Mouse (Mus musculus): Measurements from ENCODE around the gene Ehbp1l1. TPM values are rescaled to one million over a fixed set of nuclear protein-coding genes. Genes with fewer than 3 reads are reported as not detected.

The Ehbp1l1 gene
- polyA plus RNA-seq (2015; fragmentation: Illumina TruSeq; extraction: RNeasy Lipid Tissue Mini Kit (QIAGEN cat#74804); ENCODE audit: low read depth, low replicate concordance) = 11.2 TPM

DNA sequence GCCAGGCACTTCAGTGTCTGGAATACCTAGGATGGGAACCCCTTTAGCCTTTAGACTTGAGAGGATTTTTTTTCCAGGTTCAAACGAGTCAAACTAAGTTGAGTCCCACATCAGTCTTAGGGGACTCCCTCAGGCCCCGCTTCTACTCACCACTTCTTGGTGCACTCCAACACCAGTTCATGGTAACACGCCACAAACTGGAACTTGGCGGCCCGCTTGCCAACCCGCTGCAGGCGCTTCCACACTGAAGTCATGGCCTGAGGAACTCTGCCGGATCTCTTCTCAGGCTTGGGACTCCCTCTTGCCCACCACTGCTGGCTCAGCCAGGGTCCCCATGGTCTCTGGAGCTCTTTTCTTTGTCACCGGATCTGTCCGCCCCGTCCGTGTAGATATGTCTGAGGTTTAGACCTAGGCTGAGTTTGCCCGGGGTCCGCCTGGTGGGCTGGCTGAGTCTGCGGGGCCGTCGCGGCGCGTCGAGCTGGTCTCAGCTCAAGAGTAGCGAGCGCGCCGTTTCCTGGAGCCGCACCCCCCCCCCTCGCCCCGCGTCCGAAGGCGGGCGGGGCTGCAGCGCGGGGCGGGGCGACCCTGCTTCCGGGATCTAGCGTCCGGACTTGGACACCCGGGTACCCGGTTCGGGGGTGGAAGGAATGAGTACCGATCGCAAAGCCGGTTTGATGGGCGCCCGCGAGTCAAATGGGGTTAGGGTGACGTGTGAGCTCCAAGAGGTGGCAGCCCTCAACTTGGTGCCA is at the start of gene Ehbp1l1:
TSS of gene Ehbp1l1 (minus strand) at position 551 of the 749 bp plus-strand sequence.

DNA sequence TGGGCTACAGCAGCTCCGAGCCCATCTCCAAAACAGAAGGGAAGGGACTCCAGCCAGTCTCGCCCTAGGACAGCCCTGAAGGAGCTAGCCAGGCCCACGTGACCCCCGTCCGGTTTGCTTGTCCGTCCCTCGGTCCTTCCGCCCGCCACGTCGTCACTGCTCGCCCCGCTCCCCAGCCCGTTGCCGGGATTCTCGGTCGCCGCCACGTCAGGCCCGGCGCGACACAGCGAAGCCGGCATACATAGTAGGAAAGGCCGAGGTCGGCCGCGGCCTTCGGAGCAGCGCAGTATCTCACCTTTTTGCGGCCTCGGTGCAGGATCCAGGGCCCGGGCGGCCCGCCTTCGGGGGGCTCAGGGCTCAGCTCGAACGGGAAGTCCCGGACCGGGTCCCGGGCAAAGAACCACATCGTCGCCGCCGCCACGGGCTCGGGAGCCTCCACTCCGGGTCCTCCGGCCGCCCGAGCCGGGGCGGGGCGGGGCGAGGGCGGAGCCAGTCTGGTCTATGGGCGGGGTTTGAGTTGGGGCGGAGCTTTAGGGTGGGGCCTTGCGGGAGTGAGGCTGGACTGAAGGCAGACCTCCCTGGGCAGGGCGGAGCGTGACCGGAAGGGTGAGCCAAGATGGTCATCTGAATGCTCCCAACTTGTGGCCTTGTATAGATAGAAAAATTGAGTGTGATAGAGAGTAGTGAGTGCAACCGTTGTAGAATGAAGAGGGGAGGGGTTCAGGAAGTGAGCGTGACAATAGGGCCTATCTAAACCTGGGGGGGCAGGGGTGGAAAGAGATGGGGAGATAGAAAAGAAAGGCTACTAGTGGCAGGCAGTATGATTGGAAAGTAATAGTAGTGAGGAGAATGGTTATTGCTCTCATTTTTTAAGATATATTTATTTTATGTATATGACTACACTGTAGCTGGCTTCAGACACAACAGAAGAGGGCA is 45.1 kb upstream of the Ehbp1l1 start, which contains the start of gene Scyl1:
TSS of gene Scyl1 (minus strand) at position 495 of the 936 bp plus-strand sequence.

DNA sequence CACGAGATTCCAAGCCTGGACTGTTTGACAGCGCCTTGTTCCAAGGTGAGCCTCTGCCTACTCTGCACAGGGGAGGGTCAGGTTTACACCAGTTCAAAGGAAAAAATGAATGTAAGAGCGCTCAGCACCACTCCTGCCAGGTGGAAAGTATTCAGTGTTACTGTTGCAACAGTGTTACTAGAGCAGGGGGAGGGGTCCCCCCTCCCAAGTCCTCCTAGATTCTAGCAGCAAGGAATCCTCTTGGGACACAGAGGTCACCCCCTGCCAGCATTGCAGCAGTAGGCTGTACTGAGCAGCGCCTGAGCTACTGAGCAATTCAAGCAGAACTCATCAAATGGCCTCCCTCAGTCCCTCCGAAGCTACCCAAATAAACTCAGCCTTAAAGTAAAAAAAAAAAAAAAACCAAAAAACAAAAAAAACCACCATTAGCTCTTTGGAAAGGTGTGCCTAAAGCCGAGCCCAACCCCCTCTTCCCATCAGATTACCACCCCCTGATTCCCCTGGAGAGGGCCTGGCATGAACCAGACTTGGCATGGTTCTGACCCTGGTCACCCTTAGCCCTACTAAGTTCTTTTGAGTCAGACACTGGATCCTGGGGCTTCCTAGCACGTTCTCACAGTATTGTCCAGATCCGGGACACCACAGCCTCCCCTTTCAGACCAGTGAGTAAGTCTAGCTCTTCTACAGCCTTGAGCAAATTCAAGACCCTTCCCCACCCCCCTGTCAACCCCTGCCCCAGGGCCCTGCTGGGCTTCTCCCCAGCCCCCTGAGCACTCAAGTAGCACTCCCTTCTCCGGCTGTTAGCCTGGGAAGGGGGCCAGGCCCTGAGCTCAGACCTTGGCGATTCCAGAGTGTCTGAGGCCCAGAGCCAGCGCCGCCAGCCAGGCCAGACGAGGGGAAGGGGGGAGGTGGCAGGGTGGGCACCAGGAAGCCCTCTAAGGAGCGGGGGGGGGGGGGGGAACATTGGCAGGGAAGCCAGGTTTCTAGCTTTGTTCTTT is 14.5 kb upstream of the Ehbp1l1 start, which contains the start of gene Ltbp3:
TSS of gene Ltbp3 (plus strand) at position 585 of the 998 bp plus-strand sequence.

DNA sequence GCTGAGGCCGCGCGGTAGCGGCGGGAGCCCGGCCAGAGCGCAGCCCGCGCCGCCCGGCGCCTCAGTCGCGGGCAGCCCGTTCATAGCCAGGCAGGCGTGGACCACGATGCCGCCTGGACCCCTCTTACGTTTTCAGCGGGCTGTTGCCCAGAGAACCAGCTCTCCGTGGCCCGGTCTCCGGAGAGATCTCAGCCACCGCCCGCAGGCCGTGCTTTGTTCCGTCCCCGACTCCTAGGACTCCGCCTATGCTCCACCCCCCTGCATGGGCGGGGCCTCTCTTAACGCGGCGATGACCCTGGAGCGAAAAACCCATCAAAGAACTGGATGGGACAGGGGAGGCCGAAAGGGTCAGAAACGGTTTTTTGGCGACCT is 3.3 kb upstream of the Ehbp1l1 start, which contains the start of gene Fam89b:
TSS of gene Fam89b (minus strand) at position 210 of the 372 bp plus-strand sequence.

DNA sequence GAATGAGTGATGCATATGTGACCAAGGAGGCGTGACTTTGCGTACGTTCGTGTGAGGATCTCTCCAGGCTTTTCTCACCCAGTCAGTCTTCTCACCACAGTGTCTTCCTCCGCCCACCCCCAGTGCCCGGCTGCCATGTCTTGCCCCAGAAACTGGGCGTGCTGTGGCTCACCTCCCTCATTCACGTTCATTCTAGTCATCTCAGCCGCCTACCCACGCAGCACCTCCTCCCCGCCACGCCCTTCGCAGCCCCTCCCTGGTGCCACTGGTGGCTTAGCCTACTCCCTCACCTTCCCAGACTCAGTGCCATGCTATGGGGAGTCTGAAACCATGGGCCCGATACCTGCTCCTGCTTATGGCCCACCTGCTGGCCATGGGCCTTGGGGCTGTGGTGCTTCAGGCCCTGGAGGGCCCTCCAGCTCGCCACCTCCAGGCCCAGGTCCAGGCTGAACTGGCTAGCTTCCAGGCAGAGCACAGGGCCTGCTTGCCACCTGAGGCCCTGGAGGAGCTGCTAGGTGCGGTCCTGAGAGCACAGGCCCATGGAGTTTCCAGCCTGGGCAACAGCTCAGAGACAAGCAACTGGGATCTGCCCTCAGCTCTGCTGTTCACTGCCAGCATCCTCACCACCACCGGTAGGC is 21.8 kb downstream of the Ehbp1l1 start, which contains the start of gene Kcnk7:
TSS of gene Kcnk7 (plus strand) at position 205 of the 638 bp plus-strand sequence.

DNA sequence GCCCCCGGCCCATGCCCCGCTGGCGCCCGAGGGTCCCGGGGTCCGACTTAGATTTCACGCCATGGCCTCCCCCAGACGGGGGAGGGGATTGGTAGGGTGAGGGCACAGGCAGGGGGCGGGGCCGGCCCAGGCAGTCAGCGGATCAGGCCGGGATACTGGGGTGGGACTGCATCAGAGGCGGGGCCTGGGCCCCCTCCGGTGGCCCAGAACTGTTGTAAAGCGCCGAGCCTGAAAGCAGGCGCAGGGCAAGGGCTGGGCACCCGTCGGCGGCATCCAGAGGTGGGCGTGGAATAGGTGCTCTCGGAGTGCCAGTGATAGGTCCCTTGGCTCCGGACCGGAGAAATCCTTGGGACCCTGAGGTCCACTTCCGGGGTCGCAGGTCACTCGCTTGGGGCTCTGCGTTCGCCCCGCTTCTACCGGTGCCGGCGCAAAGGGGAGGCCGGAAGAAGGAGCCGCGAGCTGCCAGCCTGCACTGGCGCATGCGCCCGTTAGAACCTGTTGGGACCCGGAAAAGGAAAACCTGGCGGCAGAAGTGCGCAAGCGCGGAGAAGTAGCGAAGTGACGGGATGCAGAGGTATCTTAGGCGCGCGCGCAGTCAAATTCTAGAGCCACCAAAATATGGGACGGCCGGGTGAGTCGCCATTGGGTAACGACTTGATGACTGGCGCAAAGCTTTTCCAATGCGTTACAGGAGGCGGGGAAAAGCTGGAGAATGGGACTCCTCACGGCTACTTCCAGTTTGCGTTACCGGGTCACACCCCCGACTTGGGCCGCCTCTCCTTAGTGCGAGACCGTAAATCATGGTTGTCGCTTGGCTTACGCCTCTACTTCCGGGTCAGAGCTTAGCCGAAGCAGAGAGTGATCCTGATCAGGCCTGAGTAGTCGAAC is 37.7 kb downstream of the Ehbp1l1 start, which contains the start of the genes Map3k11 and Pcnx3:
TSS of gene Map3k11 (plus strand) at position 543 of the 888 bp plus-strand sequence.
TSS of gene Pcnx3 (minus strand) at position 709 of the 888 bp plus-strand sequence.

DNA sequence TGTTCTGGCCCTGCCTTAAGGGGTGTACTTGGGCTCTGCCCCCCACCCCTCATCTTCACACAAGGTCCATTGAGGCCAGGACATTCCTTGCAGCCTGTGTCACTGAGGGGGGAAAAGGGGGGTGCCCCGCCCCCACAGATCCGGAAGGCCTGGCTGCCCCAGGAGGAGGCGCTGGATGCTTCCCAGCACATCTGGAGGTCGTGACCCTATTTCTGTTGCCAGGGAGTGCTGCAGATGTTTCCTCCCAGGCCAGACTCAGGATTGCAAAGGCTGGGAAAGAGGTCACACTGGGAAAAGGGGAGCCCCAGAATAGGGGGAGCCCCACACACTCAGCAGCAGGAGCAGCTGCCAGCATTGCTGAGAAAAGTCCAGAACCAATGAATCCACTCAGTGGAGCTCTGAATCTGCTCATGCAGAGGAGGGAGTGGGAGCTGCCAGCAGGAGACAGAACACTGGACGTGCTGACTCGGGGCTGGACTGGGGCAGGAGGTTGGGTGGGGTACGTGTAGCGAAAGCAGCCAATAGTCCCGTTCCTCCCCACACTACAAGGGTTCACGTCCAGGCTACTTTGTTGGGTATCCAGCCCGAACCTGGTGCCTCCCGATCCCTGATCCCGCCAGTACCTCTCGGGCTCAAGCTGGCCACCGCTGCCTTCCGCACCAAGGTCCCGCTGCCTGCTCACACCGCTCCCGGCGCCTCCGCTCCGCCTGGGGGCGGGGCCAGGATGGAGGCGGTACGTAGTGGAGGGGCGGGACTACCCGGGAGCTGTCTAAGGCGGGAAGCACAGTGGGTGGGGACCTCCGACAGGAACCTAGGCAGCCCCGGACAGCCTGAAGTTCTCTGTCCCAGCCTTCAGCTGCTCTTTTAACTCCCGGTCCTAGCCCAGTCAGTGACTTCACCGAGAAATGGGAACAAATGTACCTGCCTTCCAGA is 62.9 kb downstream of the Ehbp1l1 start, which contains the start of gene Sipa1:
TSS of gene Sipa1 (minus strand) at position 727 of the 933 bp plus-strand sequence.

Other genes with a start within 250 kb of the Ehbp1l1 start
- 32.4 TPM for gene Mus81, start 237.9 kb downstream of the Ehbp1l1 start, polyA plus RNA-seq (2015; fragmentation: Illumina TruSeq; extraction: RNeasy Lipid Tissue Mini Kit (QIAGEN cat#74804); ENCODE audit: low read depth, low replicate concordance)
- gene Cfl1, start 235.9 kb downstream of the Ehbp1l1 start, polyA plus RNA-seq (2015; fragmentation: Illumina TruSeq; extraction: RNeasy Lipid Tissue Mini Kit (QIAGEN cat#74804); ENCODE audit: low read depth, low replicate concordance) = 1,416 TPM
- gene 1700020D05Rik, start 222.5 kb downstream of the Ehbp1l1 start, polyA plus RNA-seq (2015; fragmentation: Illumina TruSeq; extraction: RNeasy Lipid Tissue Mini Kit (QIAGEN cat#74804); ENCODE audit: low read depth, low replicate concordance) = 3.0 TPM
- gene Snx32, start 215.8 kb downstream of the Ehbp1l1 start, polyA plus RNA-seq (2015; fragmentation: Illumina TruSeq; extraction: RNeasy Lipid Tissue Mini Kit (QIAGEN cat#74804); ENCODE audit: low read depth, low replicate concordance) = 96.1 TPM
- gene Ovol1, start 165.7 kb downstream of the Ehbp1l1 start, polyA plus RNA-seq (2015; fragmentation: Illumina TruSeq; extraction: RNeasy Lipid Tissue Mini Kit (QIAGEN cat#74804); ENCODE audit: low read depth, low replicate concordance) = not detected
- 2.5 TPM for gene Ap5b1, start 158.3 kb downstream of the Ehbp1l1 start, polyA plus RNA-seq (2015; fragmentation: Illumina TruSeq; extraction: RNeasy Lipid Tissue Mini Kit (QIAGEN cat#74804); ENCODE audit: low read depth, low replicate concordance)
- gene Rnaseh2c, start 124.4 kb downstream of the Ehbp1l1 start, polyA plus RNA-seq (2015; fragmentation: Illumina TruSeq; extraction: RNeasy Lipid Tissue Mini Kit (QIAGEN cat#74804); ENCODE audit: low read depth, low replicate concordance) = 40.8 TPM
- 92.0 TPM for gene Kat5, start 116.1 kb downstream of the Ehbp1l1 start, polyA plus RNA-seq (2015; fragmentation: Illumina TruSeq; extraction: RNeasy Lipid Tissue Mini Kit (QIAGEN cat#74804); ENCODE audit: low read depth, low replicate concordance)
- 14.1 TPM for gene Rela, start 88.8 kb downstream of the Ehbp1l1 start, polyA plus RNA-seq (2015; fragmentation: Illumina TruSeq; extraction: RNeasy Lipid Tissue Mini Kit (QIAGEN cat#74804); ENCODE audit: low read depth, low replicate concordance)
- 8.9 TPM for gene Sipa1, start 62.6 kb downstream of the Ehbp1l1 start, polyA plus RNA-seq (2015; fragmentation: Illumina TruSeq; extraction: RNeasy Lipid Tissue Mini Kit (QIAGEN cat#74804); ENCODE audit: low read depth, low replicate concordance)
- gene Map3k11, start 37.6 kb downstream of the Ehbp1l1 start, polyA plus RNA-seq (2015; fragmentation: Illumina TruSeq; extraction: RNeasy Lipid Tissue Mini Kit (QIAGEN cat#74804); ENCODE audit: low read depth, low replicate concordance) = 16.2 TPM
- 32.6 TPM for gene Pcnx3, start 37.4 kb downstream of the Ehbp1l1 start, polyA plus RNA-seq (2015; fragmentation: Illumina TruSeq; extraction: RNeasy Lipid Tissue Mini Kit (QIAGEN cat#74804); ENCODE audit: low read depth, low replicate concordance)
- gene Kcnk7, start 21.9 kb downstream of the Ehbp1l1 start, polyA plus RNA-seq (2015; fragmentation: Illumina TruSeq; extraction: RNeasy Lipid Tissue Mini Kit (QIAGEN cat#74804); ENCODE audit: low read depth, low replicate concordance) = 0.64 TPM
- 30.2 TPM for gene Fam89b, start 3.3 kb upstream of the Ehbp1l1 start, polyA plus RNA-seq (2015; fragmentation: Illumina TruSeq; extraction: RNeasy Lipid Tissue Mini Kit (QIAGEN cat#74804); ENCODE audit: low read depth, low replicate concordance)
- gene Ltbp3, start 14.6 kb upstream of the Ehbp1l1 start, polyA plus RNA-seq (2015; fragmentation: Illumina TruSeq; extraction: RNeasy Lipid Tissue Mini Kit (QIAGEN cat#74804); ENCODE audit: low read depth, low replicate concordance) = 27.2 TPM
- 68.8 TPM for gene Scyl1, start 45.1 kb upstream of the Ehbp1l1 start, polyA plus RNA-seq (2015; fragmentation: Illumina TruSeq; extraction: RNeasy Lipid Tissue Mini Kit (QIAGEN cat#74804); ENCODE audit: low read depth, low replicate concordance)
- 14.4 TPM for gene Frmd8, start 149.0 kb upstream of the Ehbp1l1 start, polyA plus RNA-seq (2015; fragmentation: Illumina TruSeq; extraction: RNeasy Lipid Tissue Mini Kit (QIAGEN cat#74804); ENCODE audit: low read depth, low replicate concordance)
- 5.1 TPM for gene Slc25a45, start 151.5 kb upstream of the Ehbp1l1 start, polyA plus RNA-seq (2015; fragmentation: Illumina TruSeq; extraction: RNeasy Lipid Tissue Mini Kit (QIAGEN cat#74804); ENCODE audit: low read depth, low replicate concordance)
- 3.6 TPM for gene Tigd3, start 167.8 kb upstream of the Ehbp1l1 start, polyA plus RNA-seq (2015; fragmentation: Illumina TruSeq; extraction: RNeasy Lipid Tissue Mini Kit (QIAGEN cat#74804); ENCODE audit: low read depth, low replicate concordance)
- 58.0 TPM for gene Dpf2, start 186.7 kb upstream of the Ehbp1l1 start, polyA plus RNA-seq (2015; fragmentation: Illumina TruSeq; extraction: RNeasy Lipid Tissue Mini Kit (QIAGEN cat#74804); ENCODE audit: low read depth, low replicate concordance)
- gene Cdc42ep2, start 198.5 kb upstream of the Ehbp1l1 start, polyA plus RNA-seq (2015; fragmentation: Illumina TruSeq; extraction: RNeasy Lipid Tissue Mini Kit (QIAGEN cat#74804); ENCODE audit: low read depth, low replicate concordance) = 9.0 TPM
- 7.5 TPM for gene Pola2, start 237.9 kb upstream of the Ehbp1l1 start, polyA plus RNA-seq (2015; fragmentation: Illumina TruSeq; extraction: RNeasy Lipid Tissue Mini Kit (QIAGEN cat#74804); ENCODE audit: low read depth, low replicate concordance)